Mouse (Mus musculus) kidney, embryonic 14.5 days (tissue): ENCODE data around the gene Hist1h2bc. TPM values are rescaled to one million over a fixed set of nuclear protein-coding genes. Genes with fewer than 3 reads are reported as not detected.

ENCODE experiments used
- ATAC-seq: fragments of 200-750 bp; cut with Nextera tagmentation; 2 replicates; pipeline ENCODE4 v1.8.0; 2017; ENCODE audit warnings: moderate number of reproducible peaks, mild to moderate bottlenecking, moderate TSS enrichment, moderate library complexity; ENCODE audit not compliant: low FRiP score, low TSS enrichment
- H3K27ac ChIP-seq: fragments of 300-500 bp; sonication (generic); 2 replicates; pipeline ENCODE4 v1.5.1; 2014; ENCODE audit warnings: low read depth, mild to moderate bottlenecking, low read length, moderate library complexity, mixed read lengths
- H3K27me3 ChIP-seq: fragments of 300-500 bp; sonication (generic); 2 replicates; pipeline ENCODE4 v1.6.1; 2014; ENCODE audit warnings: mild to moderate bottlenecking, low read length; ENCODE audit not compliant: control insufficient read depth, insufficient read depth
- H3K36me3 ChIP-seq: fragments of 300-500 bp; sonication (generic); 2 replicates; pipeline ENCODE4 v1.6.1; 2014; ENCODE audit warnings: low read length, mixed read lengths; ENCODE audit not compliant: control insufficient read depth, insufficient read depth
- H3K4me1 ChIP-seq: fragments of 300-500 bp; sonication (generic); 2 replicates; pipeline ENCODE4 v1.6.1; 2014; ENCODE audit warnings: low read length, mixed read lengths; ENCODE audit not compliant: control insufficient read depth, insufficient read depth
- H3K4me2 ChIP-seq: fragments of 300-500 bp; sonication (generic); replicated peaks from 2 replicates; pipeline ENCODE4 v1.6.1; 2014; ENCODE audit warnings: low read depth, mild to moderate bottlenecking, low read length
- H3K4me3 ChIP-seq: fragments of 300-500 bp; sonication (generic); 2 replicates; pipeline ENCODE4 v1.5.1; 2014; ENCODE audit warnings: mild to moderate bottlenecking, low read length
- H3K9ac ChIP-seq: fragments of 300-500 bp; sonication (generic); 2 replicates; pipeline ENCODE4 v1.6.1; 2014; ENCODE audit warnings: low read depth, mild to moderate bottlenecking, low read length, moderate library complexity
- H3K9me3 ChIP-seq: fragments of 300-500 bp; sonication (generic); 2 replicates; pipeline ENCODE4 v1.6.1; 2016; ENCODE audit warnings: low read length; ENCODE audit not compliant: control insufficient read depth
- WGBS: fragments of 180-500 bp; shearing (Covaris S2); extraction: QIAGEN DNeasy Blood & Tissue Kit; methylation state at CpG from one replicate; pipeline ENCODE4 v1.1.7; 2014; 5-methylcytosine and 5-hydroxymethylcytosine counted together
- polyA plus RNA-seq: library from polyadenylated mRNA; unstranded; fragments of >200 nt; fragmentation: Nextera tagmentation; extraction: Ambion mirVana; gene quantifications from 2 replicates; pipeline ENCODE4 v1.2.1, GENCODE M21; 2014

The Hist1h2bc gene
- polyA plus RNA-seq, 1 experiment from 2014 or later, result 54.0 TPM

DNA sequence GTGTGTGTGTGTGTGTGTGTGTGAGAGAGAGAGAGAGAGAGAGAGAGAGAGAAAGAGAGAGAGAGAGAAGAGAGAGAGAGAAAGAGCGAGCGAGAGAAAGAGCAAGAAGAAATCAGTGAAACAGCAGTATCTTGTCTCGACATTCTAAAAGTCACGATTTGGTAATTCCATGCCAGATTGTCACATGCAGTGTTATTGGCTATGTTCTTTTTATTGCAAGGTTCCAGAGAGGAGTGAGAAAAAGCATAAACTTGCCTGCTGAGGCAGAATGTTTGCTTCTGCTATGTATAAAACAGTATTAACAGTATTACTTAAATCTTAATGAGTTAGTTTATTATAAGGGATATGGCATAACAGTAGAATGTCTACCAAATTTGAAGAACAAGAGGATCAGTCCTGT lies 2.0 kb downstream of the Hist1h2bc start:
- Histone ChIP-seq H3K4me1 (0 out of 2 replicates have a peak, but pooled peaks cover 10% of the 10 kb centered on the region), H3K4me2 (peak overlapping the region; percentile 52), H3K36me3 (peaks cover 4% of the 10 kb centered on the region; the same call in 1 of the 2 replicates), H3K4me3 (peak overlapping the region; percentile 47), H3K27ac (peak overlapping the region; percentile 99), H3K27me3 (no peaks in the 10 kb centered on the region), H3K9ac (peak overlapping the region; percentile 61), H3K9me3 (no peaks in the 10 kb centered on the region)
- no peak for ATAC-seq
- WGBS, result 42% methylated on average over 4 of the region's 4 CpGs

DNA sequence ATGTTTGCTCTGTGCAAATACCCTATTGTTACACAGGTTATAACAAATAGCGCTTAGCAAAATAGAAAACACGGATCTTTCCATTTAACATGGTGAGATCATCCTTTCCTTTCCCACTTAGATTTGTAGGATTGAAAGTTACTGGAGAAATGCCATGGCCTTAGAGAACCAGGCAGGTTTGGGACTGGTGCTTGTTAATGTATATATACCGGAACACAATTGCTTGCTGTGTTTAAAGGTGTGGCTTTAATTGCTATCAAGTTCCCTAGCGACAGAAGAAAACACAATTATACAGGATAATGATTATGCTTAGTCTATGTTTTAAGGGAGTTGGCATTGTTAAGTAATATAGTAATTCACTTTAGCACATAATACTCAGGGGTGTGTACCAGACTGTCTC lies 3.2 kb downstream of the Hist1h2bc start:
- Histone ChIP-seq H3K4me1 (0 out of 2 replicates have a peak, but pooled peaks cover 10% of the 10 kb centered on the region), H3K9me3 (no peaks in the 10 kb centered on the region), H3K36me3 (peaks cover 4% of the 10 kb centered on the region; the same call in 1 of the 2 replicates), H3K9ac (no peak overlapping the region), H3K27ac (no peak overlapping the region), H3K4me3 (no peak overlapping the region), H3K27me3 (no peaks in the 10 kb centered on the region), H3K4me2 (no peak overlapping the region)
- 81% methylated on average over 4 of the region's 4 CpGs for WGBS
- no peak for ATAC-seq

- WGBS, result 85% methylated on average over 7 of the region's 7 CpGs
- Histone ChIP-seq H3K27ac (no peak overlapping the region), H3K9me3 (no peaks in the 10 kb centered on the region), H3K36me3 (peaks cover 4% of the 10 kb centered on the region; the same call in 1 of the 2 replicates), H3K4me1 (0 out of 2 replicates have a peak, but pooled peaks cover 6% of the 10 kb centered on the region), H3K27me3 (no peaks in the 10 kb centered on the region), H3K4me3 (no peak overlapping the region), H3K4me2 (no peak overlapping the region), H3K9ac (no peak overlapping the region)
- no peak for ATAC-seq
Measured at GRCm38 (mm10) chr13:23687907-23688306, 3.9 kb downstream of the Hist1h2bc start.

DNA sequence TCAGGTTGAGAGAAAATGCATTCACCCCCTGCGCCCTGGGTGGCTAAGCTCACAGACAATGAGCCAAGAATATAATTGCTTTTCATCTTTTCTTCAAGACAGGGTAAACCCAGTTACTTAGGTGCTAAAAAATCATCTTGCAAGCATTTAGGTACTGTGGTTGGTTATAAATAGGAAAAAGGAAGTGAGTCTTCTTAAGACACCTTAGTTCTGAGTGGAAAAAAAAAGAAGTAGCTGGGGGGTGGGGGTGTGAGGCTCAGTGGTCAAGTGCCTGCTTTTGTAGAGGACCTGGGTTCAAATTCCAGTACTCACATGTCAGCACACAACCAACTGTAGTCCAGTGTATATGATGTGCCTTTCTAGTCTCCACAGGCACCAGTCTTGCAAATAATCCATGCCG lies 5.0 kb downstream of the Hist1h2bc start:
- no peak for ATAC-seq
- H3K27me3 ChIP-seq, result no peaks in the 10 kb centered on the region
- 92% methylated on average over 2 of the region's 2 CpGs for WGBS
- 0 out of 2 replicates have a peak, but pooled peaks cover 3% of the 10 kb centered on the region for H3K4me1 ChIP-seq
- H3K36me3 ChIP-seq, result peaks cover 4% of the 10 kb centered on the region; the same call in 1 of the 2 replicates
- H3K4me2 ChIP-seq, result no peak overlapping the region
- H3K4me3 ChIP-seq, result no peak overlapping the region
- no peak overlapping the region for H3K9ac ChIP-seq
- no peaks in the 10 kb centered on the region for H3K9me3 ChIP-seq
- no peak overlapping the region for H3K27ac ChIP-seq

DNA sequence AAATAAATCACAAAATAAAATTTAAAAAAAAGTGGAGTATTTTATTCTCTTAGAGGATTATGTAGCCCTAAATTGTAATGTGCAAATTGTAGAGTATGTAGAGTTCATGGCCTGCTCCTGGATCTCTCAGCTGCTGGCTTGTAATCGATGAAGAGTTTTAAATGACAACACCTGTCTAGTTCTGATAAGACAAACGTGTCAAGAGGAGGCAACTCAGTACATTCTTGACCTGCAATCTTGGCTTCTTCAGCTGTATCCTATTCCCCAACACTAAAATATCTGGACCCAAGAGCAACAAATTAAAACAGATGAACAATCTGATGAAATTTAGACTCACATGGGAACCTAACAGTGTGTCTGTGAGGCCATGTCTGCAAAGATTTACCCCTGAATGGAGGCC lies 5.5 kb downstream of the Hist1h2bc start:
- 0 out of 2 replicates have a peak, but pooled peaks cover 3% of the 10 kb centered on the region for H3K4me1 ChIP-seq
- no peak overlapping the region for H3K27ac ChIP-seq
- H3K4me3 ChIP-seq, result no peak overlapping the region
- ATAC-seq, result no peak
- H3K9ac ChIP-seq, result no peak overlapping the region
- H3K36me3 ChIP-seq, result peaks cover 4% of the 10 kb centered on the region; the same call in 1 of the 2 replicates
- H3K27me3 ChIP-seq, result no peaks in the 10 kb centered on the region
- no peak overlapping the region for H3K4me2 ChIP-seq
- 87% methylated on average over 2 of the region's 2 CpGs for WGBS
- H3K9me3 ChIP-seq, result no peaks in the 10 kb centered on the region

- Histone ChIP-seq H3K36me3 (peaks cover 4% of the 10 kb centered on the region; the same call in 1 of the 2 replicates), H3K9ac (no peak overlapping the region), H3K9me3 (no peaks in the 10 kb centered on the region), H3K4me3 (no peak overlapping the region), H3K4me2 (no peak overlapping the region), H3K4me1 (0 out of 2 replicates have a peak, but pooled peaks cover 6% of the 10 kb centered on the region), H3K27me3 (no peaks in the 10 kb centered on the region), H3K27ac (no peak overlapping the region)
- WGBS, result 72% methylated on average over 6 of the region's 6 CpGs
- no peak for ATAC-seq
Measured at GRCm38 (mm10) chr13:23693856-23694440, 9.9 kb downstream of the Hist1h2bc start.

- Histone ChIP-seq H3K27me3 (no peaks in the 10 kb centered on the region), H3K4me1 (0 out of 2 replicates have a peak, but pooled peaks cover 6% of the 10 kb centered on the region), H3K4me3 (no peak overlapping the region), H3K4me2 (no peak overlapping the region), H3K9me3 (no peaks in the 10 kb centered on the region), H3K27ac (no peak overlapping the region), H3K9ac (no peak overlapping the region), H3K36me3 (peaks cover 4% of the 10 kb centered on the region; the same call in 1 of the 2 replicates)
- ATAC-seq, result no peak
- WGBS, result 97% methylated on average over 9 of the region's 9 CpGs
Measured at GRCm38 (mm10) chr13:23694956-23695355, 11.0 kb downstream of the Hist1h2bc start.

DNA sequence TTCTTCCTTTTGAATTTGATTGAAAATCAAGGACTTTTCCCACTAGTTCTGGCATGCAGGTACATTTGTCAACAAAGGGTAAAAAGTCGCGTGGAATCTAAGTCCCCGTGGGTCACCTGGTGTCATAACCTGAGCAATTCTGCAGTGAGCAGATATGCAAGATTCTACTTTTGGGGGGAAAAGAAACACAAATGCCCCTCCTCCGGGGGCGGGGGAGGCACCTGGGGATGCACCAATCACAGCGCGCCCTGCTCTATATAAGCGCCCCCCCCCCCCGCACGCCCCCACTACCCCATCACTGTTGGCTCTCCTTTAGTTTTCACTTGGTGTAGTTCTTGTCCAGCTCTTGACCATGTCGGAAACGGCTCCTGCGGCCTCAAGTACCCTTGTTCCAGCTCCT lies 11.5 kb downstream of the Hist1h2bc start, which contains the start of gene Hist1h1t:
Gene Hist1h1t (plus strand): TSS at position 301 of the 400 bp plus-strand sequence.
- Histone ChIP-seq H3K4me3 (no peak within 1 kb of the TSS), H3K9ac (no peak within 1 kb of the TSS), H3K4me1 (0 out of 2 replicates have a peak, but pooled peaks cover 6% of the 10 kb centered on the region), H3K27ac (no peak within 1 kb of the TSS), H3K27me3 (no peaks in the 10 kb centered on the region), H3K9me3 (no peaks in the 10 kb centered on the region), H3K36me3 (peaks cover 4% of the 10 kb centered on the region; the same call in 1 of the 2 replicates), H3K4me2 (no peak within 1 kb of the TSS)
- 65% methylated on average over 11 of the region's 13 CpGs for WGBS
- ATAC-seq, result no peak

- Histone ChIP-seq H3K36me3 (no peaks in the 10 kb centered on the region), H3K4me1 (0 out of 2 replicates have a peak, but pooled peaks cover 6% of the 10 kb centered on the region), H3K9me3 (no peaks in the 10 kb centered on the region), H3K9ac (no peak overlapping the region), H3K27me3 (no peaks in the 10 kb centered on the region), H3K4me3 (no peak overlapping the region), H3K27ac (no peak overlapping the region), H3K4me2 (no peak overlapping the region)
- no peak for ATAC-seq
- 56% methylated on average over 15 of the region's 15 CpGs for WGBS
Measured at GRCm38 (mm10) chr13:23696061-23696474, 12.1 kb downstream of the Hist1h2bc start.
